Mouse (Mus musculus) gastrocnemius, postnatal 14 days (tissue): ENCODE results near the gene Cuta. TPM values are rescaled to one million over a fixed set of nuclear protein-coding genes. Genes with fewer than 3 reads are reported as not detected.
A peak's percentile ranks its signal among the peaks of the same experiment; 100 is the strongest.
"Not testable (repeated sequence)": the region's sequence is repeated elsewhere in the genome, so short reads cannot be mapped to it uniquely, and the experiment has no call there.

ENCODE experiments used
- DNase-seq: peaks from one replicate; pipeline ENCODE4 v3.0.0; 2021; ENCODE audit warnings: mixed read lengths
- intact Hi-C: fragments of 180-260 bp; cut with DNase I; formaldehyde crosslinking; loops from one replicate; pipeline ENCODE4 v1.15.1; 2025; ENCODE audit warnings: low total_unique reads
- long read RNA-seq, 2 experiments: library from polyadenylated mRNA; stranded (forward); transcript quantifications; one replicate each; pipeline ENCODE4 v2.0.0; 2021
- total RNA-seq, 2 experiments: library from RNA; stranded (reverse); gene quantifications; 2 replicates each; pipeline ENCODE4 v1.2.3; 2021

Gene Cuta
- 100 to 1,000 TPM in 1 of 2 experiments, 10 to 100 TPM in 1; 87.0 to 102 TPM for total RNA-seq
- long read RNA-seq, experiment 1, transcript Cuta-202 (6 exons, 662 nt), result major isoform, 26 of 63 reads
- long read RNA-seq, experiment 1, transcript Cuta-201 (7 exons, 741 nt), result minor isoform, 14 of 63 reads
- long read RNA-seq, experiment 1, partial matches to known transcripts, result 11 of 63 reads
- long read RNA-seq, experiment 1, other reads (novel, unspliced or antisense), result 11 of 63 reads
- long read RNA-seq, experiment 2, transcript Cuta-202 (6 exons, 662 nt), result major isoform, 29 of 73 reads
- long read RNA-seq, experiment 2, transcript Cuta-201 (7 exons, 741 nt), result minor isoform, 10 of 73 reads
- long read RNA-seq, experiment 2, partial matches to known transcripts, result 20 of 73 reads
- long read RNA-seq, experiment 2, other reads (novel, unspliced or antisense), result 10 of 73 reads

DNA sequence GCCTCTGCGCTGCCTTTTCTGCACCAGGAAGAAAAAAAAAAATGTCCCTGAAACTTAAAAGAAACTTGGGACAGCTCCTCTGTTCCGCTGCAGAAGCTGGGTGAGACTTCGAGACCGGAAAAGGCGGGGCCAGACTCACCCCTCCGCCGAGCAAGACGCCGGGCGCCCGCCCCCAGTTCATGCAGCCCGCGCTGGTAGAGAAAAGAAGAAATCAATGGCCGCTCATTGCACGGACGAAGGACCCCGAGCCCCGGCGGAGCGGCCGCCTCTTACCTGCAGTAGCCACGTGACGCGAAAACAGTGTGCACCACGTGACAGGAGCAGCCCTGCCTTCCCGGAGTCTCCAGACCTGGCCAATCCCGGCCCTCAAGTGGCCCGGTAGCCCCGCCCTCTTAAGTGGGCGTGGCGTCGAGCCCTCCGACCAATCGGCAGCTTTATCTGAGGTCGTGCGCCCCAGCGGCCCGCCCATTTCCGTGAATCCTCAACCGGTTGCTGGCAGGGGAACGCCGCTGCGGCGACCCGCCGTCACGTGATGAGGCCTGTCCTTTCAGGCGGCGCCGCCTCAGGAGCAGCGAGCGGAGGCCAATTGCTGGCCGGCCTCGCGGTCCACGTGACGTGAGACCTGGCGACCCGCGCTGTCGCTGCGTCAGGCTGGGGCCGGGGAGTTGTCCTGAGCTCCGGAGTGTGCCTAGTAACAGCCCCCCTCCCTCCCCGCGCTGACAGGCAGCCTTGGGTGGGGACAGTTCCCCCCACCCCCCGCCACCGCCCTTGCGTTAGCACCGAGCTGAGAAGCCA lies at the start of gene Cuta:
TSS of gene Cuta (minus strand) at position 392 of the 795 bp plus-strand sequence.
- intact Hi-C loops, result no loop called here
- peak; percentile 100 for DNase-seq

DNA sequence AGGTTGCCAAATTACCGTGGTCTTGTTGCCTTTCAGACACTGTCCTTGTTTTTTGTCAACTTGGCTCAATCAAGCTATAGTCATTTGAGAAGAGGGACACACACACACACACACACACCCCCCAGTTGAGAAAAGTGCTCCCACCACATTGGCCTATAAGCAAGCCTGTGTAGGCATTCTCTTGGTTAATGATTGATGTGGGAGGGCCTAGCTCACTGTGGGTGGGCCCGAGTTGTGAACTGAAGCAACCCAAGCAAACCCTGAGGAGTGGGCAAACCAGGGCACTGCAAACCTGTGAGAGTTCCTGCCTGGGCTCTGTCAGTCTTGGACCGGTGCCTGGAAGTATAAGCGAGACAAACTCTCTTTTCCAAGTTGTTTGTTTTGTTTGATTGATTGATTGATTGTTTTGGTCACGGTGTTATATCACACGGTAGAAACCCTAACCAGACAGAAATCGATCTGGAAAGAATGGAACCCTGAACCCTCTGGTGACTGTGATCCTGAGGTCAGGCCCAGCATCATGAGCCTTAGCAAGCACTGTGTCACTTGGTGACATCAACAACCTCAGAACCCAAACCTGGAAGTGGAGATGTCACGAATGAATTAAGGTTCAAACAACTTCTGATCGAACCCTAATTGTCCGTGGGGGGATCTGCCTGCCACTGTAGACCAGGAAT lies 46.3 kb upstream of the Cuta start:
- intact Hi-C loops, result no loop called here
- no peak for DNase-seq

DNA sequence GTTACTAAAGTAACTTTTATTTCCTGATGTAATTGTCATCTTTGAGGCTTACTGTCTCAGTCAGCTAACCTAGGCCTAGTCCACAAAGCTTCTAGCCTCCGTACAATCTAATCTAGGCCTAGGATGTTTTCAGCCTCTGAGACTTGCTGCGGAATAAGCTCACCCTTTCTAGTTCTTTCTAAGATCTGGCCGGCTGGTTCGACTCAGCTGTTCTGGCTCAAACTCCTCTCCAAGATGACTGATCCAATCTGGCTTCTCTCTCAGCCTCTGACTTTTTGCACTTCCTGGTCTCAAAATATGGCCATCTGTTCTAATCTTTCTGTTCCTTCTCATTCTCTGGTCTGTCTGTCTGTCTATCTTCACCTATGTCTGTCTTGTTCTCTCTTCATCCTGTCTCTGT lies 44.0 kb upstream of the Cuta start:
- DNase-seq, result no peak
- intact Hi-C loops, result no loop called here

DNA sequence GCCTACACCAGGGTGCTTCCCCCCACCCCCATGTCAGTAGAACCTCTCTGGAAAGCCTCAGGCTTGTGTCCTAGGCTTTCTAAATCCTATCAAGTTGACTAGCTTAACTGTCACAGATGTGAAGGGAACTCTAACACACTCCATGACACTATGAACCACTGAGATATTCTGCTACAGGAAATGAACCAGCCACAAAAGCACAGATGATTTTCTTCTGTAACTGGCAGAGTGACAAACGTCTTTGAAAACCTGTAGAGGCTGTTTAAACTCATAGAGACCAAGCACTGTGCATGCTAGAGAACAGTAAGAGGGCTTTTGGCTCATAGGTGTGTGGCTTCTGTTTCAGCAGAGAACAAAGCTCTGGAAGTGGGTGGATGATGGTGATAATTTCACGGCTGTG lies 41.7 kb upstream of the Cuta start:
- no peak for DNase-seq
- intact Hi-C loops, result no loop called here

DNA sequence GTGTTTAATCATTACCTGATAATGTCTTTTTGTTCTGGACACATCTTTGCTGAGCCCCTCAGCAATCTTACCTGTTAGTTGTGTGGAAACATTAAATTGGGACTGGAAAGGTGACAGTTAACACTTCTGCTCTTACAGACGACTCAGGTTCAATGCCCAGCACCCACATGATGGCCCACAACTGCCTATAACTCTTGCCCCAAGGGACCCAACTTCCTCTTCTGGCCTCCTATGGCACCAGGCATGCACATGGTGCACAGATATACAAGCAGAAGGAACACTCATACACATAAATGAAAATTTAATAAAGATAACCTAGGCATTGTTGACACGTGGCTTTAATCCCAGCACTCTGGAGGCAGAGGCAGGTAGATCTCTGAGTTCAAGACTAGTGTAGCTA lies 40.1 kb upstream of the Cuta start:
- intact Hi-C loops, result no loop called here
- no peak for DNase-seq

DNA sequence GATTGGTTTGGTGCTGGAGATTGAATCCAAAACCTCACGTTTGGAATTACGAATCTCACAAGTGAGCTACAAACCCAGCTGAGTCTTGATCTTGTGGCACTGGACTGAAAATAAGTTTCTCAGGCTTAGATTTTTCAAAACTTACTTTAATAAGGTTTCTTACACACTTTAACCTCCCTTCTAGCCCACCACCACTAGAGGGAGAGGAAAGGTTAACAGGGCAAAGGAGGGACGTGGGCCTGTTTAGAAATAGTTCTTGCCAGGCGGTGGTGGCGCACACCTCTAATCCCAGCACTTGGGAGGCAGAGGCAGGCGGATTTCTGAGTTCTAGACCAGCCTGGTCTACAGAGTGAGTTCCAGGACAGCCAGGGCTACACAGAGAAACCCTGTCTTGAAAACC lies 38.0 kb upstream of the Cuta start:
- intact Hi-C loops, DNase-seq: not testable (repeated sequence)

DNA sequence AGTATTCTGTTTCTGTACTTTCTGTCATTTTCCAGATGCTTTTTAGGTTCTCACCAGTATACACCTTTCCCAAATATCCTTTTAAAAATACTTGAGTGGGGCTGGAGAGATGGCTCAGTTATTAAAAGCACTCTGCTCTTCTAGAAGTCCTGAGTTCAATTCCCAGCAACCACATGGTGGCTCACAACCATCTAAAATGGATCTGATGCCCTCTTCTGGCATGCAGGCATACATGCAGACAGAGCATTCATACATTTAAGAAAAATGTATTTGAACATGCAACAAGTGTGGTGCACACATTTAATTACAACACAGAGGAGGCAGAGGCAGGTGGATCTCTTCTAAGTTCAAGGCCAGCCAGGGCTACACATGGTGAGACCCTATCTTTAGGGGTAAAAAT lies 36.0 kb upstream of the Cuta start:
- intact Hi-C loops, result no loop called here

DNA sequence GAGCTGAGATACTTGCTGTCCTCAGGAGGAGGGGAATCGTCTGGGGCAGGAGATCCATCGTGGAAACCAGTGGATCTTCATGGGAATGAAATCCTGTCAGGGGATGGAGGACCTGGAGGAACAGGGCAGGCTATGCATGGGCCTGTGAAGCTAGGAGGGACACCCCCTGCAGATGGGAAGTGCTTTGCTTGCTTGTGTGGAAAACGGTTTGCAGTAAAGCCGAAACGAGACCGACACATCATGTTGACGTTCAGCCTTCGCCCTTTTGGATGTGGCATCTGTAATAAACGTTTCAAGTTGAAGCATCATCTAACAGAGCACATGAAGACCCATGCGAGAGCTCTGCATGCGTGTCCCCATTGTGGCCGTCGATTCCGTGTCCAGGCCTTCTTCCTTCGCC lies 35.2 kb upstream of the Cuta start:
- intact Hi-C loops, result no loop called here
- DNase-seq, result no peak

More for the DNA sequence above, 36.0 kb upstream of the Cuta start:
- no peak for DNase-seq

DNA sequence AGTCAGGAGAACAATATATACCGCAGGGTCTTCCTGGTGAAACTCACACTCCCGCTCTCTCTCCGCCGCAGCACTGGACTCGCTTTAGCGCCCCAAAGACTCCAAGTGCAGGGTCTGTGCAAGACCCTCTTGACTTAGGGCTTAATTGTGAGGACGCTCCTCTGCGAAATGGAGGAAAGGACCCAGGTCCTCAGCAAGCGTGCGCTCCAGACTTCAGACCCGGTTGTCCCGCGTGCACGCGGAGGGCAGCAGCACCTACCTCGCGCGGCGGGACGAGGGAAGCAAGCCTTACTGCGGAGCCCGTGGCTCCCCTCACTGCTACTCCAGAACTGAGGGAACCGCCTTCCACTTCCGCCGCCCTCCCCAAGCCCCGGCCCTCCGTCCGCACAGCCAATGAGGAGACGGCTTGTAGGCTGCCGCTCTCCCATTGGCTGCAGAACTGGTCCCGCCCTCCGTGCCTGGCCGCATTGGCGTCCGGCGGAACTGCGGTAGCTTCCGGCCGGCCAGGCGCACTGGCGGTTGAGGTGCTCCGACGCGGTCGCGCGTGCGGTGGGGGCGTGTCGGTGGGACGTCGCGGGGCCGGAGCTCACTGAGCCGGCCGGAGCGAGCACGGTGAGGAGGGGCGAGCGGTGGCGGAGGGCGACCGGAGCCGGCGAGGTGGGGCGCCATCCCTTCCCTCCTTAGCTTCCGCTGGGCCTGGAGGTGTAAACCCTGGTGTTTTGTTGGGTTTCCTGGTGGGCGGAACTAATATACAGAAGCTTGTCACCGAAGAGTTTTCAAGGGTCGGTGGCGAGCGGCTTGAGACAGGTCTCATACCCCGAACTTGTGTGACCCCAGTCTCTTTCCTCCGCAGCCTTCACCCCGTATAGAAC lies 33.6 kb upstream of the Cuta start, which contains the start of gene Zbtb9:
TSS of gene Zbtb9 (plus strand) at position 465 of the 872 bp plus-strand sequence.
- peak; percentile 97 for DNase-seq
- intact Hi-C loops, result no loop called here

DNA sequence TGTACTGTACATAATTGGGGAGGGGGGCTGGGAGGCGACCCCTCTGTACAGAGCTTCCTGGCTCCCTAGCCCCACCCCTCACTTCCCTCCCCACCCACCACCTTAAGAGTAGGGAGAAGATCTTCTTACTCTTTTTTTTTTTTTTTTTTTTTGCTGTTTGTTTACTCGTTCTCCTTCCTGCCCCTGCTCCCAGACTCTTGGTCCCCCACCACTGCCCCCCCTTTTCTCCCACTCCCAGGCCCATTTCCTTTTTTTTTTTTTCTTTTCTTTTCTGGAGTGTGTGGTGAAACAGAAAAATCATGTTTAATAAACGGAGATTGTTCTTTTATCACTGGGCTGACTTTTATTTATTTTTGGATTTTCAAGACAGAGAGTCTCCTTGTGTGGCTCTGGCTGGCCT lies 32.7 kb upstream of the Cuta start:
- intact Hi-C loops, result no loop called here
- no peak for DNase-seq

DNA sequence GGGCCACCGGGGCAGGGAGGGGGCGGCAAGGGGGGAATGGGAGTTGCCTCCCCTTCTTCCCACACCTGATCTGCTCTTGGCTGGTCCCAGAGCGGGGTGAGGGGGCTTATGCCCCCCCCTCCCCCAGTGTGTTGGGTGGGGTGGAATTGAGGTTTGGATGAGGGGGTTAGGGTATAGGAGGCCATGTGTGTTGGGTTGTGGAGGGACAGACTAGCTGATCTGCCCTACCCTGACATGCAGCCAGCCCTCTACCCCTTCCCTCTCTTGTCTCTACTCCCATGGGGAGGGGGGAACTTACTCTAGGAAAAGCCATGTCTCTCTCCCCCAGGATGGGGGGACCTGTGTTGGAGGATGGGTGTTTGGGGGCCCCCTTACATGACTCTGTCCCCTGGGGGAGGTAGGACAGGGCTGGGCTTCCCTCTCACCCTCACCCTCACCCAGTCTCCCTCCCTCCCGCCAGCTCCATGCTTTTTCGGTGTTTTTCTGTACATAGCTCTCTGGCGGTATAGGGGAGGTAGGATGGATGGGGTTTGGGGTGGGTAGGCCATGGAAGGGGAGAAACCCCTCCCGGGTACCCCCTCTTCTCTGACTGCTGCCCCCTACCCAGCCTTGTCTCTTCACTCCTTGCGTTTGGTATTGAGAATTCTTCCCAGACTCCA lies 32.0 kb upstream of the Cuta start:
- no peak for DNase-seq
- intact Hi-C loops, result no loop called here

DNA sequence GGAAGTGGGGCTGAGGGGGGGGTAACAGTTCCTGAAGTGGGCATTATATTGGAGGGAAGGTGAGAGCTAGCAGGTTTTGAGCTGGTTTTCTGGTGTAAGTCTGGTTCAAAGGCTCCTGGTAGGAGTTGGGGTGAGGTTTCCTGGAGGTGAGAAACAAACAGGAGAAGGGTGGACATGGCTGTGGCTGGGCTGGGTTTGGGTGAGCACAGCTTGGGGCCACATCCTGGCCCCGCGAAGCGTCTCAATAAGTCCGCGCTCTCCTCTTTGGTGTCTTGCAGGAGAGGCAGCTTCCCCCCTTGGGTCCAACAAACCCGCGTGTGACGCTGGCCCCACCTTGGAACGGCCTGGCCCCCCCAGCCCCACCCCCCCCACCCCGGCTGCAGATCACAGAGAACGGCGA lies 30.9 kb upstream of the Cuta start:
- DNase-seq, result no peak
- intact Hi-C loops, result no loop called here

DNA sequence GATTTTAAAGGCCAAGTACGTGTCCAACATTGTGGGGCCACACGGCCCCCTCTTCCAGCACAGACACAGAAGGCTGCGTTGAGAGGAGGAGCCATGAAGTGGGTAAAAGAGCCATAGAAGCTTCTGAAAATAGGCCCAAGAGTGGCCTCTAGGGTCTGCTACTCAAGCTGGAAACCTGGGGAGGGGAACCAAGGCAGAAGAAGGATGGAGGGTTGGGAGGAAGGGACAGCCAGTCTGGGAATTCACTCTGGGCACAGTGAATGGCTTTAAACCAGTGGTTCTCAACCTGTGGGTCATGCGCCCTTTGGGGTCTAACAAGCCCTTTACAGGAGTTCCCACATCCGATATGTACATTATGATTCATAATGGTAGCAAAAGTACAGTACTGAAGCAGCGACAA lies 29.9 kb upstream of the Cuta start:
- intact Hi-C loops, result no loop called here
- no peak for DNase-seq

DNA sequence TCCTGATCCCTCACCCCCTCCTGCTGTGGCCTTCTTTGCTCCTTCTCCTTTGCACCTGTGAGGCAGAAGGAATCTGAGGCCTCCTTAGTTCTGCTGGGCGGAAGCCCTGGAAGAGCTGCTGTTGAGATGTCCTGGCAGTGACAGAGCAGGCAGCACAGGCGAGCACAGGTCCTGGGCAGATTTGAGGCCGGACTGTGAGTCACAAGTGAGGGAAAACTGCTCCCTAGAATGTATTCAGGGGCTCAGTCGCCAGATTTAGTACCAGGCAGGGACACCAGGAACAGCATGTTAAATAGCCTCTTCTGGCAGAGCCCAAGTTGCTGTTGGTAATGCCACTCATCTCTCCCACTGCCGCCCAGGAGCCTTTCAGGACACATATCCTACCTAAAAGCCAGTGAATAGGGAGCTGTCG lies 28.8 kb upstream of the Cuta start:
- intact Hi-C loops, result no loop called here
- no peak for DNase-seq

DNA sequence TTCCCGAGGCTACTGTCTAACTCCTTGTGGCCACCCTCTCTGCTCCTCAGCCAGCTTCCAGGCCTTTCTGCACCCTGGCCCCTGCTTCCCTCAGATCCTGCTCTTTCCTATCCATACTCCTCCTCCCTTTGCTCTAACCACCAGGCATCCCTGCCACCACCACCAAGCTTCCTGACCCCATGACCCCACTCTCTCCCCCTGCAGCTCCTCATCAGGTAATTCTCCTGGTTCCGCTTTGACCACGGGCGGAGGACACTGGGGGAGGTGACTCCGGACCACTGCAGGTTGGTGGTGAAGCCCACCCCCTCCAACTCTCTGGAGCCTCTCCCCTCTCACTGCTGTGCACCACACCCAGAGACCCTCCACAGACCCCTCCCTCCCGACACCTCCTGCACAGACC lies 28.1 kb upstream of the Cuta start:
- no peak for DNase-seq
- intact Hi-C loops, result no loop called here

DNA sequence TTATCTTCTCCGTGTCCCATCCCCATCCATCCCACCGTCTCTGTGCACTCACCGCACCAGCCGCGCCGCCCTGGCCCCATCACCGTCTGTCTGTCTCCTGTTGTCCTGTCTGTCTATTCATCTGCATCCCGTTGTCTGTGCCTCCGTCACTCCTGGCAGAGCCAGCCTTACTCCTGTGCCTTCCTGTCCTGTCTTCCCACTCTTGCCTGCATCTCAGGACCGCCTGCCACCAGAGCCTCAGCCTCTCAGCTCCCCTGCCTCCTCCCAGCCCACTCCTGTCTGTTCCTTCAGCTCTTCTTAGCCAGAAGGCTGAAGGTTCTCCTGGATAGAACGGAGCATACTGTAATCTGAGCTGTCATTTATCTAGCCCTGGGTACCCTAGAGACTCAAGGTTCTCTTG lies 27.6 kb upstream of the Cuta start:
- no peak for DNase-seq

DNA sequence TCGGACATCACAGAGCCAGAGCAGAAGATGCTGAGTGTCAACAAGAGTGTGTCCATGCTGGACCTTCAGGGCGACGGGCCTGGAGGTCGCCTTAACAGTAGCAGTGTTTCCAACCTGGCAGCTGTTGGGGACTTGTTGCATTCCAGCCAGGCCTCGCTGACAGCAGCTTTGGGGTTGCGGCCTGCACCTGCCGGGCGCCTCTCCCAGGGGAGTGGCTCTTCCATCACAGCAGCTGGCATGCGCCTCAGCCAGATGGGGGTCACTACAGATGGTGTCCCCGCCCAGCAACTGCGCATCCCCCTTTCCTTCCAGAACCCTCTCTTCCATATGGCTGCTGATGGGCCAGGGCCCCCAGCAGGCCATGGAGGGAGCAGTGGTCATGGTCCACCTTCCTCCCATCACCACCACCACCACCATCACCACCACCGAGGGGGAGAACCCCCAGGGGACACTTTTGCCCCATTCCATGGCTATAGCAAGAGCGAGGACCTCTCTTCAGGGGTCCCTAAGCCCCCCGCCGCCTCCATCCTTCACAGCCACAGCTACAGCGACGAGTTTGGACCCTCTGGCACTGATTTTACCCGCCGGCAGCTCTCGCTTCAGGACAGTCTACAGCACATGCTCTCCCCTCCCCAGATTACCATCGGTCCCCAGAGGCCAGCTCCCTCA lies 22.3 kb upstream of the Cuta start:
- intact Hi-C loops, result no loop called here
- DNase-seq, result no peak

More for the DNA sequence above, 27.6 kb upstream of the Cuta start:
- intact Hi-C loops, result no loop called here

DNA sequence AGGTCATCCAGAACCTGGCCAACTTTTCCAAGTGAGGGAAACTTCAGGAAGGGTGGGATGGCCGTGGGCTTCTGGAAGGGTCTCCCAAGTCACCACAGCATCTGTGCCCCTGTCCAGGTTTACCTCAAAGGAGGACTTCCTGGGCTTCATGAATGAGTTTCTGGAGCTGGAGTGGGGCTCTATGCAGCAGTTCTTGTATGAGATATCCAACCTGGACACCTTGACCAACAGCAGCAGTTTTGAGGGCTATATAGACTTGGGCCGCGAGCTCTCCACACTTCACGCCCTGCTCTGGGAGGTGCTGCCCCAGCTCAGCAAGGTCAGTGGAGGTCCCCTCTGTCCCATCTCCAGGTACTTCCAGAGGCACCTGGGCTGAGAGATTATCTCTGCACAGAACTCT lies 20.4 kb upstream of the Cuta start:
- no peak for DNase-seq
- intact Hi-C loops, result no loop called here
